Mouse (Mus musculus): Measurements from ENCODE around the gene Pde6b.

GRCm38 (mm10) chr5:108448785-108449668 is 60.8 kb downstream of the Pde6b start, which contains the start of gene Mfsd7a:
- TF ChIP-seq CTCF (IDR thresholded peaks at IDR 0.05; ENCODE audit: low read depth, low read length) (no peak), POLR2A (IDR thresholded peaks at IDR 0.05; ENCODE audit: insufficient read depth, low read length) (no peak)

Measured in ES-Bruce4 (cell line).